Mouse (Mus musculus) gastrocnemius, postnatal 14 days (tissue): ENCODE results near the gene Tcf25. TPM values are rescaled to one million over a fixed set of nuclear protein-coding genes. Genes with fewer than 3 reads are reported as not detected.

Source experiments
- DNase-seq: peaks from one replicate; pipeline ENCODE4 v3.0.0; 2021; ENCODE audit warnings: mixed read lengths
- intact Hi-C: fragments of 180-260 bp; cut with DNase I; formaldehyde crosslinking; loops from one replicate; pipeline ENCODE4 v1.15.1; 2025; ENCODE audit warnings: low total_unique reads
- long read RNA-seq, 2 experiments: library from polyadenylated mRNA; stranded (forward); transcript quantifications; one replicate each; pipeline ENCODE4 v2.0.0; 2021
- total RNA-seq, 2 experiments: library from RNA; stranded (reverse); gene quantifications; 2 replicates each; pipeline ENCODE4 v1.2.3; 2021

Tcf25 gene
- 100 to 1,000 TPM; 140 to 162 TPM for total RNA-seq
- long read RNA-seq, experiment 1, full-length matches to known transcripts: 95 of 139 reads
- long read RNA-seq, experiment 1, partial matches to known transcripts: 17 of 139 reads
- long read RNA-seq, experiment 1, other reads (novel, unspliced or antisense): 27 of 139 reads
- long read RNA-seq, experiment 2, transcript Tcf25-201 (18 exons, 2,738 nt): major isoform, 64 of 195 reads
- long read RNA-seq, experiment 2, transcript Tcf25-202 (18 exons, 2,582 nt): minor isoform, 42 of 195 reads
- long read RNA-seq, experiment 2, transcript Tcf25-208 (18 exons, 2,649 nt): minor isoform, 33 of 195 reads
- long read RNA-seq, experiment 2, partial matches to known transcripts: 24 of 195 reads
- long read RNA-seq, experiment 2, other reads (novel, unspliced or antisense): 30 of 195 reads

DNA sequence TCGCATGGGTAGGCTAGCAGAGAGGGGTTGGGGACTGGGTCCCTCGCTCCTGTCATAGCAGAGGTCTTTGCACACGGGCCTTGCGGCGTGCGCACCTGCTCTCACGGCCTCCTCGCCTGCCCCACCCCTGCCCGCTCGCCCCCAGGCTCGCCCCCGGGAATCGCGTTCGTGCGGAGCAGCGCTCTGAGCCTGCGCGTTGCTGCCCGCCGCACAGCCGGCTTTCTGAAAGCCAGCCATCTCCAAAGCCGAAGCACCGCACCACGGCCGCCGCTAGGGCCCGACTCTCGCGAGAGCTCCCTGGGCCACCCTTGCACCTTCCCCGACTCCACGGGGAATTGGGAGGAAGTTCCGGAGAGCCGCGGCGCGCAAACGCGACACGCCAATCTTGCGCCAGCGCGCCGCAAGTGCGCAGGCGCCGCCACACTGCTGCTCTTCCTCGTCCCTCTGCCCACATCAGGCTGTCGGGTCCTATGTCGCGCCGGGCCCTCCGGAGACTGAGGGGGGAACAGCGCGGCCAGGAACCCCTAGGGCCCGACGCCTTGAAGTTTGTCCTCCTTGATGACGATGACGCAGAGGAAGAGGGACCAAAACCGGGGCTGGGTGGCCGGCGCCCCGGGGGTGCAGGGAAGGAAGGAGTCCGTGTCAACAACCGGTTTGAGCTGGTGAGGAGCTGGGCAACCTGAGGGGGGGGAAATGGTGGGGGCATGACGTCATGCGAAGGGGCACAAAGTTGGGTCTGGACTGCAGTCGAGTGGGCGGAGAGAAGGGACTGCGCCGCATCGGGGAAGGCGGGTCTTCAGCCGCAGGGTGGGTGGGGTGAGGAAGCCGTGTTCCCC lies at the start of gene Tcf25:
Tcf25 (plus strand) TSS at position 351 of the 836 bp plus-strand sequence.
- intact Hi-C loops: no loop called here
- peak; percentile 97 for DNase-seq

DNA sequence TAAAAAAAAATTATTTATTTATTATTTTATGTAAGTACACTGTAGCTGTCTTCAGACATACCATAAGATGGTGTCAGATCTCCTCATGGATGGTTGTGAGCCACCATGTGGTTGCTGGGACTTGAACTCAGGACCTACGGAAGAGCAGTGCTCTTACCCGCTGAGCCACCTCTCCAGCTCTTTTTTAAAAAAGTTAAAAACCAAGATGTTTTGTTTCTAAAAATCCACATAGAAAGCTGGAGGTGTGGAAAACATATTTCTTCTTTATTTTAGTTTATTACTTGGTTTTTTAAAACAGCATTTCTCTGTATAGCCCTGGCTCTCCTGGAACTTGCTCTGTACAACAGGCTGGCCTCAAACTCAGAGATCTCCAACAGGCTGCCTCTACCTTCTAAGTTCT lies 45.0 kb upstream of the Tcf25 start:
- intact Hi-C loops: no loop called here
- DNase-seq: no peak

DNA sequence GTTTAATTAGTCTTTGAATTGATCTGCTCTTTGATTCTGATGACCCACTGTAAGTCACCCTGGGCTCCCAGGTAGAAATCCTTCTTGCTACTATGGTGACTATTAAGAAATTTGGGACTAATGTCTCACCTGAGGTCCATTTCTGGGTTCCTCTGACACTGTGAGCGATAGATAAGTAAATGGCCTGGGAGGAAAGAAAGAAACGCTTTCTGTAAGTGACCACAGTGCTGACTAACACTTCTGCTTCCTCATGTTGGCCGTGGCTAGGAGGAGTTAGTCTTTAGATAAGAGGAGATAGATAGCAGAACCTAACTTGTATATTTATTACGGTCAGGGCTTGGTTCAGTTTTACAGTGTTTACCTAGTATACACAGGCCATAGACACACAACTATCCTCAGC lies 44.2 kb upstream of the Tcf25 start:
- DNase-seq: no peak
- intact Hi-C loops: no loop called here

DNA sequence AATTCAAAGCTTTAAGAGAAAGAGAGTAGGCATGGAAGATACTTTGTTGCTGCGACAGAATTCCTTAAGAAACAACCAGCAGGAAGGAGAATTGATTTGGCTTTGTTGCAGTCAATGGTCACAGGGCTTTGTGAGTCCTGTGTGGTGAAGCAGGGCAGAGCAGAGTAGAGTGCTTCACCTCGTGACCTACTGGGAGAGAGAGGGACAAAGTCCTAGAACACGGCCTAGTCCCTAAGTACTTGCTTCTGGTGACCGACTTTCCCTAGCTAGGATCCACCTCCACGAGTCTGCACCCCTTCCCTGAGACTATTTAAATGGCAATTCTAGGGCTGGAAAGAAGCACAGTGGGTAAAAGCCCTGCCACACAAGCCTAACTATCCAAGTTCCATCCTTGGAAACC lies 43.6 kb upstream of the Tcf25 start:
- DNase-seq: no peak
- intact Hi-C loops: loop anchor here (5.0 kb wide), 1 partner anchor 77 kb away; the partner anchor contains the start of gene Mc1r

DNA sequence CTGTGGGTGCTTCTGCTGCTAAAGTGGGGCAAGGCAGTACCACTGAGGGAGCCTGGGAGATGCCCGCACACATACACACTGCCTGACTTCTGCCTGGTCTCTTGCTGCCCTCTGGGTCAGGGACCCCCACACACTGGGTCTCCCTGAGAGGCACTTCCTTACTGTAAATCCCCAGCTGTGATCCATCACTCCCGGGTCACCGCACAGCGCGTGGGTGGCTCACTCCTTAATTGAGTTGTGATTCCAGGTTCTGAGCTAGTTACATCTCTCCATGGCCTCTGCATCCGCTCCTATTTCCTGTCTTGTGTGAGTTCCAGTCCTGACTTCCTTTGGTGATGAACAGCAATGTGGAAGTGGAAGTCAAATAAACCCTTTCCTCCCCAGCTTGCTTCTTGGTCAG lies 42.9 kb upstream of the Tcf25 start:
- no peak for DNase-seq
- intact Hi-C loops: loop anchor here (5.0 kb wide), 1 partner anchor 77 kb away; the partner anchor contains the start of gene Mc1r

DNA sequence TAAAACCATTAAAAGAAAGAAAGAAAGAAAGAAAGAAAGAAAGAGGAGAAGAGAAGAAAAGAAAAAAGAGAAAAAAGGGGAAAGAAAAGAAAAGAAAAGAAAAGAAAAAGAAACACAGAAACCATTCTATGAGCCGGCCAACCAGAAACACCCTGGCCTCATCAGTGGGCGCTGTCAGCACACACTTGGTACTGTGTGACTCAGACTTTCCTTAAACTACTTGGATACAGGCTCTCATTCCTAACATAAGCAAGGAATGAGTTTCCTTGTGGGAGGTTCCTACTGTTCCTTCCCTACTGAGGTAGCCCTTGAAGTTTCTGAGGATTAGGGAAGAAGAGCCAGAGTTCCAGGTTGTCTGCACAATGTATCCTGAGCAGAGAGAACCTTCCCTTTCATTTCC lies 42.3 kb upstream of the Tcf25 start:
- no peak for DNase-seq
- intact Hi-C loops: loop anchor here (5.0 kb wide), 1 partner anchor 76 kb away; the partner anchor contains the start of gene Mc1r

DNA sequence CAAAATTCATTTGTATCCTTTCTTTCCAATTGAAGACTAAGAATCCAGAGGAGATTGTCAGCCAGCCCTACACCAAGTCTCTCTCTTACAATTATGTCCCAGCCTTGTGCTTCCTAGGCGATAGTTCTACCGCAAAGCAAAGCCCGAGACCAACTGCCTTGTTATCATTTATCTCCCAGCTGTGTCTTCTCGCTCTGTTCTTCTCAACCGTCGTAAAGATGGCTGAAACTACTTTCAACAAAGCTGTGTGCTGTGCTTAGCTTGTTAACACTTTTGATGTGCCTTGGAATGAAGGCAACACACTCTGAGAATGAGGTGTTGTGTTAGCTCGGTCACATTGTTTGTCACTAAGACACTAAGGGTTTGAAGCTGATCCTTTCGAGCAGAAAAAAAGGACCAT lies 41.7 kb upstream of the Tcf25 start:
- intact Hi-C loops: loop anchor here (5.0 kb wide), 1 partner anchor 75 kb away; the partner anchor contains the start of gene Mc1r
- DNase-seq: no peak

DNA sequence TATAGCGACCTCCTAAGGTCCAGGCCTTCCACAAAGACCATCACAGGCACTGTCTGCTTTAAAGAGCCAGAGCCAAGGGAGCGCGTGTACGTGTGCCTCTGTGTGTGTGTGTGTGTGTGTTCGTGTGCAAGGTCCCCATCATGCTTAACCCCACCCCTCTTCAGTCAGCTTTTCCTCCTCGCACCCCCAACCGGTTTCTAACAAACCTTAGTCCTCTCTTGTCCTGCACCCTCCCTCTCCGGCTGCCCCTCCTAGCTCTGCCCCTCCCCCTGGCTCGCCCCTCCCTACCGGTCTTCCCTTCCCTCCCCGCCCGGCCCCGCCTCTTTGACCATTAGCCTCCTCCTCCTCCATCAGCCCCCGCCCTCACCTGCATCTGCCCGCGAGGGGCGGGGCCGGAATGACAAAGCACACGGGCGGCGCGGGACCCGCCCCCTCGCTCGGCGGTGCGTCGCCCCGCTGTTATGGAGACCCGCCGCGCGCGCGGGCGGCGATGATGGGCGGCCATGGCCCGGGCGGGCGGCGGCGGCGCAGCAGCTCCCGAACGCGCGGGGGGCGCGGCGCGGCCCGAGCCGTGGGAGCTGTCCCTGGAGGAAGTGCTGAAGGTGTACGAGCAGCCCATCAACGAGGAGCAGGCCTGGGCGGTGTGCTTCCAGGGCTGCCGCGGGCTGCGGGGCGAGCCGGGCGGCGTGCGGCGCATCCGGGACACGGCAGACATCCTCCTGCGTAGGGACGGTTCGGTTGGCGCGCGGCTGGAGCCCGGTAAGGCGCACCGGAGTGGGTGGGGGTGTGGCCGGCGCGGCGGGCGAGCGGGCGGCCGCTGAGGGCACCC lies 41.1 kb upstream of the Tcf25 start, which contains the start of gene Spire2:
Spire2 (plus strand) TSS at position 452 of the 829 bp plus-strand sequence.
- peak; percentile 65 for DNase-seq
- intact Hi-C loops: loop anchor here (5.0 kb wide), 1 partner anchor 75 kb away; the partner anchor contains the start of gene Mc1r

DNA sequence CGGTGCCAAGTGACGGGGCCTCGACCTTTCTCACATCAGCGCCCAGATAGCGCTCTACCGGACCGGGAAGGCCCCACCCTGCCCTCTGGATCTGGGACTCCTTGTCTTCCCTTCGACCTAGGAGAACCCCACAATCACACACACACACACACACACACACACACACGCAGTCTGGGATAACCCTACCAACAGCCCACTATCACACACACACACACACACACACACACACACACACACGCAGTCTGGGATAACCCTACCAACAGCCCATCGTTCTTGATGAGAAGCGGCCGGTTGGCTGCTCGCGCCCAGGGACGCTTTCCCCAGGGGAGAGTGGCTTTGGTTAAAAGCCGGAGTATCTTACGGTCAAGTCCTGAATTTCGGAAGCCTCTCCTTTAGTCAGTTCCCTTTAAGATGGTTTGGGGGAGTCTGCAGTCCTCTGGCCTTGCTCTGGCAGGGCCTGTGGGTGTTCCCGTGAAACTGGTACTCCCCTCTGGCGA lies 40.4 kb upstream of the Tcf25 start:
- intact Hi-C loops: loop anchor here (5.0 kb wide), 1 partner anchor 74 kb away; the partner anchor contains the start of gene Mc1r
- no peak for DNase-seq

DNA sequence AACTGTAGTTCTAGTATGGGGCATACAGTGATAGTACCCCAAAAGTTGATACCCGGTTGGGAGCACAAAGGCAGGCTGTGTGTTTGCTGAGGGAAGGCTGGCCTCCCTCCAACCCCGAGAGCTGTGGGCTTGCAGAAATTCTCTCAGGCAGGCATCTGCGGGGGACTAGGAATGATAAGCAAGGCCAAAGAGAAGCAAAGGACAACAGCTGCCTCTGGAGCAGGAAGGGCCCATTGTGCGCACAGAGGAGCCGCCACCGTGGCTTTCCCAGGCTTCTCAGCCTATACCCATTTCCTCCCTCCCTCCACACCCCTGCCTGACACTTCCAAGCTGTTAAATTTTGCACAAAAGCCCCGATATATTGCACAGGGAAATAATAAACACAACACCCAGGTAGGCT lies 39.7 kb upstream of the Tcf25 start:
- no peak for DNase-seq
- intact Hi-C loops: loop anchor here (5.0 kb wide), 1 partner anchor 73 kb away; the partner anchor contains the start of gene Mc1r

DNA sequence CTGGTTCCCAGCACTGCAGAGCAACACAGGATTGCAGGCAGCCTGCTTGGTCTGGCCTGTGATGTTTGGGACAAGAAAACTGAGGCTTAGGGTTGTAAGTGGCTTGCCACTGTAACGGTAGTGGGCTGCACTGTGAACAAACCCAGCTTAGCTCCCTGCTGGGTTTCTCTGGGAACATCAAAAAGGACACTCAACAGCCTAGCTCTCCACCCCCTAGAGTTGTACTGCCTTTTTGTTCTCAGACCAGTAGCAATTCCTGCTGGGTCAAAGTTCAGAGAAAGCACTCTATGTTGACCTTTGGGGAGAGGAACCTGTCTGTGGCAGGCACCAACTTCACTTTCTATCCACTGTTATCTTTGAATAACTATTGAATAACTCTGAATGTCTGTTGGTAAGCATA lies 39.1 kb upstream of the Tcf25 start:
- DNase-seq: no peak
- intact Hi-C loops: loop anchor here (5.0 kb wide), 1 partner anchor 73 kb away; the partner anchor contains the start of gene Mc1r

DNA sequence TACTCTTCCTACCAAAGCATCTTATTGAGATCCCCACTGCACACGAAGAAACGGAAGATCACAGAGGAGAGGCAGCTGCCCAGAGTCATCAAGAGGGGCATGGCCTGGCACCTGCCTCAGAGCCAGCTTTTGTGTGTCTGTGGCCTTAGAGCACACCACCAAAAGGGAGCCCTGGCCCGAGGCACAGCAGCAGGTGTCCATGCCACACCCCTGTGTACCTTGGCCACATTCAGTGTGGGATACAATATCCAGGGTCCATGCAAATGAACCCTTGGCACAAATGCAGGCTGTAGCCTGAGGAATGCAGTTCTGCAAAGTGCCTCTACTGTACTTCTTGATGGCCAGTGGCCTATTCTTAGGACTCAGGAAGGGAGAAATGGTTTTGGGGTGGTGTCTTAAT lies 36.1 kb upstream of the Tcf25 start:
- intact Hi-C loops: no loop called here
- DNase-seq: no peak

DNA sequence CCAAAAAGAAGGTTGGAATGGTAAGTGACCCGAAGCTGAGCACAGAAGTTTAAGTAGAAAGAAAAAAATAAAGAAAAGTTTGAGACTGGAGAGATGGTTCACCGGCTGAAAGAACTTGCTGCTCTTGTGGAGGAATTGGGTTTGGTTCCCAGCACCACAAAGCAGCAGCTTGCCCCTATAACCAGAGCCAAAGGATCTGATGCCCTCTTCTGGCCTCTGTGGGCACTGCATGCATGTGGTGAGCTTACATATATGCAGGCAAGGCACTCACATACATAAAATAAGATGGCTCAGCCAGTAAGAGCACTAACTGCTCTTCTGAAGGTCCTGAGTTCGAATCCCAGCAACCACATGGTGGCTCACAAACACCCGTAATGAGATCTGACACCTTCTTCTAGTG lies 33.5 kb upstream of the Tcf25 start:
- DNase-seq: no peak
- intact Hi-C loops: no loop called here

DNA sequence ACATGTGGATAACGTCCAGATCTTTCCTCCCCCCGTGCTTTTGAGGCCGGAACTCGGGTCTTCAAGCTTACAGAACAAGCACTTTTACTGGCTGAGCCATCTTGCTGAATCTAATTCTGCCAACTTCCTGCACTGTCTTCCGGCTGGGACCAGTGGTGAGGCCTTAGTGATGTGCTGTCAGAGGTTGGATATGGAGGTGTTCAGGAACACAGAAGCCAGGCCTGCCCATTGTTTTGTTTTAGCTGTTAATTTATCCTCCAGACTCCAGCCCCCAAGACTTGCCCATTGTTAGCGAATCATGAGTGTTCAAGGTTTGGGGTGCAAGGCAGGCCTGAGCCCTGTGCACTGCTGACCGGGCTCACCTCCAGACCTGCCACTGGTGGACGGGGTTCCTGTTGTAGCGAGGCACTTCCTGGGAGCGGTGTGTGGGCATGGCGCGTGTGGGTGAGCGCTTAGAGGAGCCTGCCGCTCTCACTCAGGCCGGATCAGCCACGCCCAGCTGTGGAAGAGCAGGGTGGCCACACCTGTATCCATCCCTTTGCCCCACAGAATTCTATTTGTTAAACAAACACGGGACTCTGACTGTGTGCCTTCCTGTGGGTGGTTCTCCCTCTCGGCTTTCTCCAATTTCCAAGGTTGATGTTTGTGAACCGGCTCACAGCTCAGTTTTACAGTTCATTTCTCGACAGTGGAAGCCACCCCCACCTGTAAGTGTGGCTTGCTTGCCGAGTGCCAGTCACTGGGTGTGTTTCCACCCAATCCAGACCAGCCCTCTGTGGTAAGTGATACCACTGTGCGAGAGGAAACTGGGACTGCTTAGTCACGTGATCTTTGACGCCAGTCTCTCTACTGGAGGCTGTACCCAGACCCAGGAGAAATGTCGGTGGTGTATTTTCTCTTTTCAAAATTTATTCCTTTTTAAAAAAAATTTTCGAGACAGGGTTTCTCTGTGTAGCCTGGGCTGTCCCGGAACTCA lies 32.2 kb upstream of the Tcf25 start:
- no peak for DNase-seq
- intact Hi-C loops: no loop called here

DNA sequence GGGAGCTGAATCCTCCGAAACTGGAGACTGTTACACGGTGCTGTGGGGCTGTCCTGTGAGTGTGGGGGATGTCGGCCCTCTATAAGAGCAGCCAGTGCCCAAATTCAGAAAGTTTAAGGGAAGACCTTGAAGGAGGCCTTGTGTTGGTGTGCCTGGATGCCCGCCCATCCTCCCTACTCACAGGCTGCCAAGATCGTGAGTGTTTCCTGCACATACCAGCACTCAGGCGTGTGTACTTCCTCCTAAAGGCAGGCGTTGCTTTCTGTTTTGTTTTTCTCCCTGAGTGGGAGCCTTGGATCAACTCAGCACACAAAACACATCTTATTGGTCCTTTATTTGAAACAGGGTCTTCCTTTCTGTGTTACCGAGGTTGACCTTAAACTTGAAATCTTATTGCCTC lies 31.3 kb upstream of the Tcf25 start:
- no peak for DNase-seq
- intact Hi-C loops: no loop called here

DNA sequence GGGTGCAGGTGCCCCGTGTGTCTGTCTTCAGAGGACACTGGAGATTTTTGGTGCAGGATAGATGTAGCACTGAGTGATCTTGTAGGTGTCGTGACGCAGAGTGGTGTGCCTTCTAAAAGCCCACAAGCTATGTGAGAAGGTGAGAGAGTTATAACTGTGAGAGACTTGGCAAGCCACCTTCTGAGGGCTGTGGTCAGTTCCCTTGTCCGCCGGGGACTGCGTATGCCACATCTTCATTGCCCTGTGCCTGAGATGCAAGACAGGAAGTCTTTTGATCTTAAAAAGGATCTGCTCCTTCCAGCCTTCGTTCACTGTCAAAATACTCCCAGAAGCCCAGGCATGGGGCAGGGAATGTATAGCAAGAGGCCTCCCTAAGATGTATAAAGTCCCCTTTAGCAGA lies 30.6 kb upstream of the Tcf25 start:
- DNase-seq: no peak
- intact Hi-C loops: no loop called here

DNA sequence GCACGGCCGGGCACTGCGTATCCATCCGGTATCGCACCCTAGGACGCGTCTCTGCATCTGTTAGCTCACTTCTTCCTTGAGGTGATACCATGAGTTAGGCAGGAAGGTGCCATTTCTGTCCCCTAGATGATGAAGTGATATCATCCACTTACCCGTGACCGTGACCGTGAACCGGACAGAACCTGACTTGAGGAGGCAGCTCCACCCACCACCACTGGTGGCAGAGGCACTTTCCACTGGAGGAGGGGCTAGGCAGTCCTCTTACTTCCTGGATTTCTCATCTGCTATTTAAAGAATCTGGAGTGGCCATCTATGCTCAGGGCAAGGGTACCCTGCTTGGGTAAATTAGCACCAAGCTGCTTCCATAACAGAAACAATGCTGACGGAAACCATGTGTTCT lies 30.1 kb upstream of the Tcf25 start:
- intact Hi-C loops: no loop called here
- DNase-seq: no peak

DNA sequence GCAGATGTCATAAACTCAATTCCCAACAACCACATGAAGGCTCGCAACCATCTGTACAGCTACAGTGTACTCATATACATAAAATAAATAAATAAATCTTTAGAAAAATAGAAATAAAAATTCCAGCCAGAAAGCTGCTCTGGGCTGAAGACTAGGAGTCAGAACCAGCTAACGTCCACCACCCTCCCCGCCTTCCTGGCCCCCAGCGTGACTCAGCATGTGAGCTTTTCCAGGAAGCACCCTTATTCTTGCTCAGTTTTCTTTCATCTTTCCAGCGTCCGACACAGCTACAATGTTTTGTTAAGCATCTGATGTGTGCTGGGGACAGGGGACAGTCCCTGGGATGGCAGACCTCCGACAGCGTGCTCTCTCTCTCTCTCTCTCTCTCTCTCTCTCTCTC lies 28.4 kb upstream of the Tcf25 start:
- no peak for DNase-seq
- intact Hi-C loops: no loop called here
